Mouse (Mus musculus) stomach, postnatal 0 days (tissue): ENCODE data around the gene Tmem33.

Source experiments
- CTCF ChIP-seq: IDR thresholded peaks from 2 replicates; pipeline ENCODE4 v1.5.1; 2016; ENCODE audit warnings: antibody characterized with exemption, low read depth, mild to moderate bottlenecking, moderate library complexity
- EP300 ChIP-seq: optimal IDR thresholded peaks from 2 replicates; pipeline ENCODE3; 2016; ENCODE audit warnings: antibody characterized with exemption

GRCm38 (mm10) chr5:67262964-67263363, 2.6 kb downstream of the Tmem33 start:
- no peak for TF ChIP-seq CTCF
- TF ChIP-seq EP300, result no peak
